Mouse (Mus musculus): ENCODE measurements at regions not wholly inside any gene's neighbourhood (a gene's known extent, or its start where the extent isn't known, plus 50 kb on each side); places are given as distances from the start of the nearest gene placed in this dataset.

DNA sequence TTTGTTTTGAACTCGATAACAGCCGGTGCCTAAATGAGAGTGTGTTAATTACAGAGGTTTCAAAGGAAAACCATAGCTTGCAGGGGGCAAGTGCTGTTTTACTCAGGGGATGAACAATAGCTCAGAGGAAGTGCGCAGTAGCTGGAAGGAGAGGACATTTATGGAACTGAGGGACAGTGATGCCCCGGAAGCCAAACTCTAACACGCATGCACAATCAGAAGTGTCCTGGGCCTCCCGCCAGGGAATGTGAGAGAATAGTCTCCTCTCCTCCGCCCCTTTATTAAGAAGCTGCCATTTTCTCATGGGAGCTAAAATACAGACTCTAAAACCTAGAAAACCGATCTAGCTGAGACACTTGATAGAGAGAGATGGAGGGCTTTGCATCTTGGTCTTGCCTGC lies 368.5 kb upstream of the Sall1 start:
- no peak for TF ChIP-seq CTCF (conservative IDR thresholded peaks at IDR 0.05; ENCODE audit: low read length)
- TF ChIP-seq NANOG (IDR thresholded peaks at IDR 0.05; ENCODE audit: borderline replicate concordance, low read length) = no peak
- no peak for TF ChIP-seq POU5F1 (IDR thresholded peaks at IDR 0.05; ENCODE audit: borderline replicate concordance, low read length)

Measured in E14TG2a.4 (cell line).